Mouse (Mus musculus): ENCODE measurements around the gene Rsph3a. TPM values are rescaled to one million over a fixed set of nuclear protein-coding genes. Genes with fewer than 3 reads are reported as not detected.
A peak's percentile ranks its signal among the peaks of the same experiment; 100 is the strongest.
"Not testable (repeated sequence)": the region's sequence is repeated elsewhere in the genome, so short reads cannot be mapped to it uniquely, and the experiment has no call there.

Gene Rsph3a
- 69.8 and 77.4 TPM in 2 replicates for polyA plus RNA-seq (2015; fragmentation: Nextera tagmentation; extraction: Ambion mirVana)

DNA sequence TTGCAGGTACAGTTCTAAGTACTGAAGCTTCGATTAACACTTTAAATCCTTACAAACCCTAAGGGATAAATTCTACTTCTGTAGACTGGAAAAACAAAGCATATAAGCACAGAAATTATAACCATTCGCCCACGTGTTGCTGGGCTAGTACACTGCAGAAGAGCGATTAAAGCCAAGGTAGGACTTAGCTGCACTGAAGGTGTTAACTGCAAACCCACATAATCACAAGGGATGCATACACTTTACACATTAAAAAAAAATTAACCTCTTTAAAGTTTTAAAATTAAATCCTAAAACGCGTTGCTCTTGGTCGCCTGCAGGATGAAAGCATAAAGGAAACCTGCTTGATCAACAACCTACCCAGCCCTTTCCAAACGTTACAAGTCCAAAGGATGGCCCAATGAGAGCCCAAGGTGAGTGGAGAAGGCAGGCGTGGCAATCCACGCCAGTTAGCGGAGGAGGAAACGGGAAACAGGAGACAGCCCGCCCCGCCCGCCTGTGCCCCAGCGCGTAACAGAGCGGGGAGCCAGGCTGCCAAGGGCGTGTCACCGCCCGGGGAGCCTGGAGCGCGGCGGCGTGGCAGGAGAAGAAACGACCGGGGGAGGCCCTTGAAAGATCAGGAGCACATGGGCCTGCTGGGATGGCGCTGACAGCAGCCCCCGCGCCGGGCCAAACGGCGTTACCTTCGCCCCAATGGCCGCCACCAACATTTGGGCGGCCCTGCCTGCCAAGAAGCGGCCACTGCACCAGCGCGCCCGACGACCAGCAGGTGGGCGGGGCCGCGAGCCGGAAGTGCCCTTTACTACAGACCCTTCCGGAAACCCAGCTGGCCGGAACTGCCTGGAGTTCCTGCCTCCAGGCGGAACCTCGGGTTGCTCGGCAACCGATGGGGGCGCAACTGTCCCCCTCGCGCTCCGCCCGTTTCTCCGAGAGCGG is at the start of gene Rsph3a:
Gene Rsph3a (plus strand): TSS at position 498 of the 936 bp plus-strand sequence.
- not testable (repeated sequence) for H3K36me3 ChIP-seq; H3K27me3 ChIP-seq; H3K9me3 ChIP-seq; H3K4me1 ChIP-seq (replicated peaks)
- Histone ChIP-seq H3K27ac (peak within 1 kb of the TSS; percentile 92), H3K9ac (peak within 1 kb of the TSS; percentile 79), H3K4me2 (peak within 1 kb of the TSS; percentile 59), H3K4me3 (peak within 1 kb of the TSS; percentile 55)
- peak; percentile 99 for ATAC-seq (ENCODE audit: low FRiP score)
- WGBS: 4% methylated on average over 55 of the region's 58 CpGs

DNA sequence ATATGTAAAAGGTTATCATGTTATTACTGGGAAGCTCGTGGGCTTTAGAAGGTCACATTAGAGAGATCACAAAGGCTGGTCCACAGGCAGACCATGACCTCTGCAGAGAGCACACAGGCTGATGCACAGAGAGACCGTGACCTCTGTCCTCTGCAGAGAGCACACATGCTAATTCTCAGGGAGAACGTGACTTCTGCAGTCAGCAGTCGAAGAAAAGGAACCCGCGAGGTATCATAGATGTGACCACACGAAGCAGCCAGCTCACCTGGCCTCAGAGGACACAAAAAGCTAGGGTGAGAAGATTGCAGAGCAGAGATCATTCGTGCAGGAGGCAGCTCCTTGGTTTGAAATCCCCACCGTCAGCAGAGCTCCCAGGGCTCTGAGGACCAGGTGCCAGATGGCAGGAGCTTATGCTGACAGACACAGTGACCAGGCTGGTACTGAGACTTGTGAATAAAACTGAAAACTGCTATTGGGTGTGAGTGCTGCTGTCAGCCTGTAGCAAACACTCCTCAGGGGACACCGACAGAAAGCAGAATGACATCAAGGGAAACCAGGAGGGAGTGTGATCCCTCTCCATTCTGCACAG is 49.3 kb upstream of the Rsph3a start:
- WGBS: 66% methylated on average over 10 of the region's 10 CpGs

DNA sequence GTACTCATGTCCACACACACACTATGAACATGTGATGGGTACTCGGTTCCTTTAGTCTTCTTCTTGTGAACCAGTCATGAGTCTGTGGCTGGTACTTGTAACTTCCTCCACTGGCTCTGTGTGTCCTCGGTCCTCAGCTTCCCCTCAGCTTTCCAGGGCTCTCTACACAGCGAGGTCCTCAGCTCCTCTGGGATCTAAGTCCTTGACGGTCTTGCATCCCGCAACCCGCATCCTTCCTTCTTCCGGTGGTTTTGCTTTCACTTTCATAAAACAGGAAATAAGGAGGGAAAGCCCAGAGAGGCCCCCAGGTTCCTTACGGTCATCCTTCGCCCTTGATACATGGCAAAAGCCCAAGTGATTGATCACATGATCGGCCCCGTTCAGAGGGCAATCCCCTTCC is 48.3 kb upstream of the Rsph3a start:
- Histone ChIP-seq H3K4me2 (no peak overlapping the region), H3K27ac (no peak overlapping the region), H3K36me3 (no peaks in the 10 kb centered on the region), H3K27me3 (no peaks in the 10 kb centered on the region), H3K4me3 (no peak overlapping the region), H3K9me3 (no peaks in the 10 kb centered on the region), H3K9ac (no peak overlapping the region), H3K4me1 (replicated peaks) (peaks cover 2% of the 10 kb centered on the region; the same call in 1 of the 2 replicates)
- WGBS: 89% methylated on average over 11 of the region's 11 CpGs
- ATAC-seq (ENCODE audit: low FRiP score): no peak

More for the DNA sequence above, 49.3 kb upstream of the Rsph3a start:
- Histone ChIP-seq H3K27me3 (no peaks in the 10 kb centered on the region), H3K4me1 (replicated peaks) (no peaks in the 10 kb centered on the region), H3K4me2 (no peak overlapping the region), H3K9ac (no peak overlapping the region), H3K27ac (no peak overlapping the region), H3K36me3 (no peaks in the 10 kb centered on the region), H3K9me3 (no peaks in the 10 kb centered on the region), H3K4me3 (no peak overlapping the region)
- no peak for ATAC-seq (ENCODE audit: low FRiP score)

- ATAC-seq (ENCODE audit: low FRiP score): no peak
- no peak overlapping the region for H3K27ac ChIP-seq
- H3K27me3 ChIP-seq: no peaks in the 10 kb centered on the region
- peaks cover 6% of the 10 kb centered on the region; the same call in 1 of the 2 replicates for H3K4me1 ChIP-seq (replicated peaks)
- H3K36me3 ChIP-seq: no peaks in the 10 kb centered on the region
- H3K4me2 ChIP-seq: no peak overlapping the region
- no peak overlapping the region for H3K9ac ChIP-seq
- H3K4me3 ChIP-seq: no peak overlapping the region
- no peaks in the 10 kb centered on the region for H3K9me3 ChIP-seq
- 80% methylated on average over 4 of the region's 4 CpGs for WGBS
Observed at GRCm38 (mm10) chr17:7897756-7898155, 47.7 kb upstream of the Rsph3a start.

GRCm38 (mm10) chr17:7899233-7899632 is 46.2 kb upstream of the Rsph3a start:
- H3K9ac ChIP-seq: no peak overlapping the region
- H3K4me1 ChIP-seq (replicated peaks): peaks cover 6% of the 10 kb centered on the region; the same call in 1 of the 2 replicates
- no peak overlapping the region for H3K27ac ChIP-seq
- 86% methylated on average over 6 of the region's 6 CpGs for WGBS
- no peaks in the 10 kb centered on the region for H3K36me3 ChIP-seq
- H3K4me2 ChIP-seq: no peak overlapping the region
- H3K4me3 ChIP-seq: no peak overlapping the region
- H3K9me3 ChIP-seq: no peaks in the 10 kb centered on the region
- no peaks in the 10 kb centered on the region for H3K27me3 ChIP-seq
- no peak for ATAC-seq (ENCODE audit: low FRiP score)

- 82% methylated on average over 4 of the region's 4 CpGs for WGBS
- no peaks in the 10 kb centered on the region for H3K9me3 ChIP-seq
Observed at GRCm38 (mm10) chr17:7899961-7900360, 45.5 kb upstream of the Rsph3a start.

GRCm38 (mm10) chr17:7901536-7901935 is 43.9 kb upstream of the Rsph3a start:
- Histone ChIP-seq H3K27me3 (no peaks in the 10 kb centered on the region), H3K4me1 (replicated peaks) (peaks cover 6% of the 10 kb centered on the region; the same call in 1 of the 2 replicates), H3K36me3 (no peaks in the 10 kb centered on the region), H3K9ac (no peak overlapping the region), H3K4me3 (no peak overlapping the region), H3K9me3 (no peaks in the 10 kb centered on the region), H3K27ac (no peak overlapping the region), H3K4me2 (no peak overlapping the region)
- WGBS: 82% methylated on average over 2 of the region's 2 CpGs
- ATAC-seq (ENCODE audit: low FRiP score): no peak

More at GRCm38 (mm10) chr17:7899961-7900360, 45.5 kb upstream of the Rsph3a start:
- H3K36me3 ChIP-seq: no peaks in the 10 kb centered on the region
- no peak overlapping the region for H3K4me2 ChIP-seq
- no peak for ATAC-seq (ENCODE audit: low FRiP score)
- no peak overlapping the region for H3K9ac ChIP-seq
- H3K4me3 ChIP-seq: no peak overlapping the region
- no peak overlapping the region for H3K27ac ChIP-seq
- no peaks in the 10 kb centered on the region for H3K27me3 ChIP-seq
- peaks cover 6% of the 10 kb centered on the region; the same call in 1 of the 2 replicates for H3K4me1 ChIP-seq (replicated peaks)

DNA sequence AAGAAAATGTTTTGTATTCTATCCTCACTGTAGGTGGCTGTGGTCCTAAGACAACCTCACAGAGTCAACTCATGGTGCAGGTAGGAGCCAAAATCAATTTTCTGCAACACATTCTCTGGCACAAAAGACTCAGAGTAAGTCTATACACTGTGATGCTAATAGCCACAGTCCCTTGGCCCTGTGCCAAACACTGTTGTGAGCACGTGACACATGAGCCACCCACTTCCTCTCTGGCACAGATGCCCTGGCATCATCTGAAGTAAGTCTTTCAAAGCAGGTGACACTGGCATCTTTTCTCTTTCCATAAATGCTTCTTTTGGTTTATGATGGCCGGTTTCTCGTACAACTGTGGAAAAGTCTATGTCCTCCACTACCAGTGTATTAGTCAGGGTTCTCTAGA is 43.1 kb upstream of the Rsph3a start:
- no peaks in the 10 kb centered on the region for H3K27me3 ChIP-seq
- ATAC-seq (ENCODE audit: low FRiP score): no peak
- no peaks in the 10 kb centered on the region for H3K9me3 ChIP-seq
- H3K4me2 ChIP-seq: no peak overlapping the region
- no peak overlapping the region for H3K27ac ChIP-seq
- H3K36me3 ChIP-seq: no peaks in the 10 kb centered on the region
- 71% methylated on average over 3 of the region's 3 CpGs for WGBS
- H3K4me3 ChIP-seq: no peak overlapping the region
- no peak overlapping the region for H3K9ac ChIP-seq
- peaks cover 6% of the 10 kb centered on the region; the same call in 1 of the 2 replicates for H3K4me1 ChIP-seq (replicated peaks)

- H3K4me1 ChIP-seq (replicated peaks): peaks cover 6% of the 10 kb centered on the region; the same call in 1 of the 2 replicates
- no peak overlapping the region for H3K4me3 ChIP-seq
- H3K9ac ChIP-seq: no peak overlapping the region
- no peak for ATAC-seq (ENCODE audit: low FRiP score)
- WGBS: 53% methylated on average over 2 of the region's 2 CpGs
- no peaks in the 10 kb centered on the region for H3K36me3 ChIP-seq
- H3K9me3 ChIP-seq: no peaks in the 10 kb centered on the region
- no peak overlapping the region for H3K27ac ChIP-seq
- H3K27me3 ChIP-seq: no peaks in the 10 kb centered on the region
- H3K4me2 ChIP-seq: no peak overlapping the region
Observed at GRCm38 (mm10) chr17:7904992-7905391, 40.4 kb upstream of the Rsph3a start.

GRCm38 (mm10) chr17:7905936-7906685 is 39.3 kb upstream of the Rsph3a start:
- 48% methylated on average over 4 of the region's 4 CpGs for WGBS

DNA sequence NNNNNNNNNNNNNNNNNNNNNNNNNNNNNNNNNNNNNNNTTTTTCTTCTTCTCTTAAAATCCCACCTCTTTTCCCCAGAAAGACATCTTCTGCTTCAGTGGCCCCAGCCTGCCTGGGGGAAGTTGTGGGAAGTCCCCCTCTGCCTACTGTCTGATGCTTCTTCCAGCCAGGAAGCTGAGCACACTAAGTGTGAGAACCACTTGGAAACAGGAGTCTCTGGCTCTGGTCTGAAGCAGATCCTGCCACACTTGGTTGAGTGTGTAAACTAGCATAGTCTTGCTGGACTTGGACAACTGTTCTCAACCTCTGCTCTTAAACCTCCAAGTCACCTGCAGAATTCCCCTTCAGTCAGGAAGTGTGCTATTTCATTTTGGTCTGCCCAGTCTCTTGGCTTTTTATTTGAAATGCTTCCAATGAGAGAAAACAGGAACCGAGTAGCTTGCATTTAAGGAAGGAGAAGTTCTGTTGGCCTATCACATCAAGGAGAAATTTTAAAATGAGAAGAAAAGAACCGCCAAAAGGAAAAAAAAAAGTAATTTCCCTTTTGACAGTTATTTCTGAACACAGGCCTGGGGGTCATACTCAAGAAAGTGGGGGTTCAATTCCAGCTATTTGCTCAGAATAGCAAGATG is 30.7 kb upstream of the Rsph3a start:
- H3K36me3 ChIP-seq: no peaks in the 10 kb centered on the region
- H3K27ac ChIP-seq: no peak overlapping the region
- H3K27me3 ChIP-seq: no peaks in the 10 kb centered on the region
- H3K9me3 ChIP-seq: peaks cover 3% of the 10 kb centered on the region; the same call in 1 of the 2 replicates
- no peaks in the 10 kb centered on the region for H3K4me1 ChIP-seq (replicated peaks)
- WGBS: 81% methylated on average over 2 of the region's 2 CpGs
- no peak overlapping the region for H3K9ac ChIP-seq
- H3K4me3 ChIP-seq: no peak overlapping the region
- no peak for ATAC-seq (ENCODE audit: low FRiP score)
- no peak overlapping the region for H3K4me2 ChIP-seq

More at GRCm38 (mm10) chr17:7905936-7906685, 39.3 kb upstream of the Rsph3a start:
- Histone ChIP-seq H3K9me3 (peaks cover under 1% of the 10 kb centered on the region; the same call in 1 of the 2 replicates), H3K4me1 (replicated peaks) (peaks cover 6% of the 10 kb centered on the region; the same call in 1 of the 2 replicates), H3K4me2 (no peak overlapping the region), H3K4me3 (no peak overlapping the region), H3K27ac (no peak overlapping the region), H3K36me3 (no peaks in the 10 kb centered on the region), H3K9ac (no peak overlapping the region), H3K27me3 (no peaks in the 10 kb centered on the region)
- no peak for ATAC-seq (ENCODE audit: low FRiP score)
